ENCODE assay signal across 29 mouse cellular contexts in genomic region chr4:135485086-135485485, GRCm38 (mm10). TPM values are rescaled to one million over a fixed set of nuclear protein-coding genes. Genes with fewer than 3 reads are reported as not detected.
"Had no signal": no experiment of that assay in that cellular context is flagged by ENCODE, and none has a peak within 500 bp of the region (broad histone marks: within the 10 kb centered on the region; RNA-seq: fewer than 3 reads in every experiment).

No protein-coding gene starts in this region.

- DNase-seq: gastrocnemius, postnatal 14 days; gastrocnemius, postnatal 36 days; heart, adult 11 months; heart, adult 2 months; heart, postnatal 14 days; heart, postnatal 36 days; kidney, adult 18-20 months; kidney, adult 9 months; kidney, postnatal 14 days; kidney, postnatal 4 days; left cerebral cortex, postnatal 4 days had no signal

- H3K27me3 ChIP-seq: heart, embryonic 15.5 days; hindbrain, embryonic 15.5 days; kidney, embryonic 15.5 days; limb, embryonic 13.5 days; limb, embryonic 15.5 days; liver, embryonic 12.5 days had no signal

- H3K9ac ChIP-seq: heart, embryonic 13.5 days; heart, embryonic 15.5 days; hindbrain, embryonic 13.5 days; hindbrain, embryonic 15.5 days; kidney, embryonic 15.5 days; limb, embryonic 13.5 days; limb, embryonic 15.5 days; liver, embryonic 12.5 days; liver, embryonic 14.5 days had no signal

- H3K27ac ChIP-seq: heart, adult 2 months; heart, embryonic 13.5 days; heart, embryonic 15.5 days; hindbrain, embryonic 13.5 days; hindbrain, embryonic 15.5 days; hindbrain, postnatal 0 days; kidney, embryonic 15.5 days; kidney, postnatal 0 days; layer of hippocampus, adult 2 months; left cerebral cortex, adult 2 months; limb, embryonic 13.5 days; limb, embryonic 15.5 days; liver, embryonic 12.5 days; liver, embryonic 14.5 days had no signal

- ATAC-seq: hindbrain, postnatal 0 days; liver, embryonic 12.5 days had no signal

- H3K4me1 ChIP-seq: hindbrain, embryonic 15.5 days; kidney, embryonic 15.5 days; limb, embryonic 13.5 days; limb, embryonic 15.5 days had no signal

- H3K9me3 ChIP-seq: heart, embryonic 13.5 days; heart, embryonic 15.5 days; hindbrain, embryonic 13.5 days; hindbrain, embryonic 15.5 days; kidney, embryonic 15.5 days; limb, embryonic 13.5 days; limb, embryonic 15.5 days; liver, embryonic 12.5 days had no signal

- H3K4me3 ChIP-seq: heart, adult 2 months; heart, embryonic 13.5 days; heart, embryonic 15.5 days; hindbrain, embryonic 13.5 days; hindbrain, embryonic 15.5 days; kidney, embryonic 15.5 days; layer of hippocampus, adult 2 months; left cerebral cortex, adult 2 months; limb, embryonic 13.5 days; limb, embryonic 15.5 days; liver, embryonic 12.5 days had no signal

- H3K4me2 ChIP-seq: heart, embryonic 11.5 days; heart, embryonic 13.5 days; heart, embryonic 15.5 days; hindbrain, embryonic 13.5 days; hindbrain, embryonic 15.5 days; kidney, embryonic 15.5 days; limb, embryonic 13.5 days; limb, embryonic 15.5 days; liver, embryonic 12.5 days had no signal

RNA-seq across cellular contexts. Expression of gene Stpg1, which starts 9.5 kb away (rescaled TPM):
- total RNA-seq: gastrocnemius, adult 8-10 months; gastrocnemius, postnatal 36 days; heart, adult 2 months; hematopoietic stem cell, adult 5-6 weeks; liver, adult 2 months had no signal
- polyA plus RNA-seq: limb, embryonic 13.5 days; liver, adult 2 months; liver, embryonic 12.5 days; liver, embryonic 16.5 days had no signal
